Mouse (Mus musculus) CH12F3 (cell line): Measurements from ENCODE around the gene Sdc3.

Experiments
- in situ Hi-C: fragments of 300-500 bp; cut with MboI; formaldehyde crosslinking; loops from 2 replicates; pipeline ENCODE4 v1.14.3; 2020; ENCODE audit warnings: low sequenced_read_pairs

Gene Sdc3

GRCm38 (mm10) chr4:130815860-130816259 lies 23.5 kb downstream of the Sdc3 start:
- in situ Hi-C loops = no loop called here

- in situ Hi-C loops = no loop called here
Observed at GRCm38 (mm10) chr4:130819806-130820205, 27.5 kb downstream of the Sdc3 start.

DNA sequence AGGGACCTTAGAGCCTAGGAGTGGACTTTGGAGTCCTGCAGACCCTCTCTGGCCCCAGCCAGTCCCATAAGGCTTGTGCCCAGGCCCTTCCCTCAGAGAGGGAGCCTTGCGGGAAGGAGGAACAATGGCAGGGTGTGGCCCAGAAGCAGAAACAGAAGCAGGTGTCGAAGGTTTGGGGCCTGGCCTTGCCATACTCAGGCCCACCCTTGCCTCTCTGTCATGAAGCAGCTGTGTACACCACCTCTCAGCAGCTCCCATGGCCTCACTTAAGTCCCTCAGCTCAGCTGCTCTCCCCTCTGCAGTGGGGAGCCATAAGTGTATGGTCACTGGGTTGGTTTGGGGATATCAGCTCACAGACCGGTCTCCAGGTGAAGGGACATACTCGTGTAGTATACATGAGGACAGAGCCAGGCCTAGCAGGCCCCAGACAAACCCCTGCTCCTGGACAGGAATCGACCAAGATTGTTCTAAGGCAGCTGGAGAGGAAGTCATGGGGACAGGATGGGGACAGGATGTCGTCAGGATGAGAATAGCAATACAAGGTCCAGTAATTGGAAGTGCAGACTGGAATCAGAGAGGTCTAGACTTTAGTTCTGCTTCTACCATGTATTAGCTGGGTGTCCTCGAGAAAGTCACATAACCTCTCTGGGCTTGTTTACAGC lies 28.4 kb downstream of the Sdc3 start:
- in situ Hi-C loops = no loop called here

GRCm38 (mm10) chr4:130828851-130829673 lies 36.7 kb downstream of the Sdc3 start:
- in situ Hi-C loops = no loop called here

DNA sequence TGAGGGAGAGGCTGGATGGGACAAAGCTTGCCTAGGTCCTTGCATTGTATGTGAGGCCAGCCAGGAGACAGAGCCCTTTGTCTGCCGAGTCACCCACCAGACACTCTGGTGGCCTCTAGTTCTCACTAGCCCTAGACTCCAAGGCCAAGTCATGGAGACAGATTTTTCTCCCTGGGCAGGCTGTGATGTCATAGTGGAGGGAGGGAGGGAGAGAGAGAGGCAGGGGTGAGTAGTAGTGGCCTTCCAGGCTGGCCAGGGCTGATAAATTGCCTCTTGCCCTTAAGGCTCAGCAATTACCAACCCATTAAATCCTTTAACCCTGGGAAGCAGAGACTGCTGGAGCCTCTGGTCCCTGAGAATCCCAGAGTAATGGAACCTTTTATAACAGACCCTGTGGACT lies 41.8 kb downstream of the Sdc3 start:
- in situ Hi-C loops = no loop called here

DNA sequence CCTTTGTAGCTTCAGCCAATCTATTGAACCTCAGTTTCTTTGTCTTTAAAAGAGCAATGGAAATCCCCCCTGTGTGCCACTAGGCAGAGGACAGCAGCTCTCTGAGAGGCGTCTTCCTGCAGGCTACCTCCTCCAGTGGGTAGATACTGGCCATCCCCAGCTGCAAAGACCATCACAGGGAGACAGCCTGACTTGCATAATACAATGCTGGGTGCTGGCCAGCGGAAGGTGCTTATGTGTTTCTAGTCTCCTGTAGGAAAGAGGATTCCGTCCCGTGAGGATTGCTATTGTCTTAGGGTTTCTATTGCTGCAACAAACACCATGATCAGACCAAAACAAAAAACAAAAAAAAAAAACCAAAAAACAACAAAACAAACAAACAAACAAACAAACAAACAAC lies 43.2 kb downstream of the Sdc3 start:
- in situ Hi-C loops = no loop called here

DNA sequence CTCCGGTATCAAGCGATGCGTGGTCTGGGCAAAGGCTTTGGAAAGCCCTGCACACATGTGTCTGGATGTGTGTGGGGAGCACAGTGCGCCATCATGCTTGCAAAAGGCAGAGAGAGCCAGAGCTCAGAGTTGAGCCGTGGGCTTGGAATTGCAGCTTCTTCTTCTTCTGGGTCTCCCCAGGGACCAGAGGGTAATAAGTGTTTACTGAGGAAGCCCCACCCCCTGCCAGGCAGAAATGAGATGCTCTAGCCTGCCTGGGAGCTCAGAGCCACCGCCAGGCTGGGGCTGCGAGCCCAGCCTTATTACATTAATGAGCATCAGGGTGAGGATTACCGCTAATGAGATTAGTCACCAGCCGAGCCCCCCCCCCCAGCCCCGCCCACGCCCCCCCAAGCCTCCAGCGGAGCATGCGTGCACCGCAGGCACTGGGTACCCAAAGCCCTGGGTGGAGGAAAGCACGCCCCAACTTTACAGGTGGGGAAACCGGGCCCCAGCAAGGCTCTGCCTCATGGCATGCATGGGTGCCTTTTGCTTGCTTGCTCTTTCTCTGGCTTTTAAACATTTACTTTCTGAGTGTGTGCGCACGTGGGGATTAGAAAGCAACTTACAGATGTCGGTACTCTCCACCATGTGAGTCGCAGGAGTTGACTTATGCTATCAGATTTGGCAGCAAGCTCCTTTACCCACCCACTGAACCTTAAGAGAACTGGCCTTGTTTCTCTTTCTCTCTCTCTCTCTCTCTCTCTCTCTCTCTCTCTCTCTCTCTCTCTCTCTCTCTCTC lies 44.1 kb downstream of the Sdc3 start:
- in situ Hi-C loops = no loop called here

DNA sequence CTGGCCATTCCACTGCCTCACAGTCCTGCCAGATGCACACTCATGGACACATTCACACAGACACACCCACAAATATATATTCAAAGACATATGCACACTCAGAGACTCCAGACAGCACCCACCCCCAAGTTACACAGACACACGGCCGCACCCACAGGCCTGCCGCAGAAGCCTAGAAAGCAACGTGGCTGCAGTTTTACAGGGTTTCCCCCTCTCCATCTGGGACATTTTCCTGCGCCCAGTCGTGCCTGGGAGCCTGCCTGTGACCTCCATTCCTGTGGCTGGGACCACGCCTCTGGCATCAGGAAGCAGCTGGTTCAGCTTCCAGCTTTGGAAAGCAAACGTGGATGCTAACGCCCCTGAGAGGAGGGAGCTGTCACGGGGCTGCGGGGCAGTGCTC lies 46.2 kb downstream of the Sdc3 start:
- in situ Hi-C loops = no loop called here

GRCm38 (mm10) chr4:130841107-130841840 lies 48.9 kb downstream of the Sdc3 start:
- in situ Hi-C loops = no loop called here

GRCm38 (mm10) chr4:130848814-130849213 lies 56.5 kb downstream of the Sdc3 start:
- in situ Hi-C loops = no loop called here

GRCm38 (mm10) chr4:130857661-130858060 lies 65.3 kb downstream of the Sdc3 start:
- in situ Hi-C loops = no loop called here

GRCm38 (mm10) chr4:130858880-130859279 lies 66.5 kb downstream of the Sdc3 start:
- in situ Hi-C loops = no loop called here

DNA sequence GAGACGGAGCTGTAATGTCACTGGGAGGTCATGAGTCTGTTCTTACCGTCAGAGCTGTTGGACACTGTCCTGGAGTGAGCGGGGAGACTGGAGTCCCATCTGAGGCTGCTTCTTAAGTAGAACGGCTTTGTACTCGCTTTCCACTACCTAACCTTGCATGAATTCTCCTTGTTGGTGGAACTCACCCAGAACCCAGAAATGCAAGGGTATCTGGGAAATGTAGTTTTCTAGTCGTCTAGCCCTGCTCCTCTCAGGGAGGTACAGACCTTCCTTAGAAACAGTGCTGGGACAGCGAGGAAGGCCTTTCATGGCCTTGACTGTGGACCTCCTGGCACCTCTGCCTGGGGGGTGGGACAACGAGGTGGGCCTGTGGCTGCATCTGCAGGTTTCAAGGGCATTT lies 67.1 kb downstream of the Sdc3 start:
- in situ Hi-C loops = no loop called here

DNA sequence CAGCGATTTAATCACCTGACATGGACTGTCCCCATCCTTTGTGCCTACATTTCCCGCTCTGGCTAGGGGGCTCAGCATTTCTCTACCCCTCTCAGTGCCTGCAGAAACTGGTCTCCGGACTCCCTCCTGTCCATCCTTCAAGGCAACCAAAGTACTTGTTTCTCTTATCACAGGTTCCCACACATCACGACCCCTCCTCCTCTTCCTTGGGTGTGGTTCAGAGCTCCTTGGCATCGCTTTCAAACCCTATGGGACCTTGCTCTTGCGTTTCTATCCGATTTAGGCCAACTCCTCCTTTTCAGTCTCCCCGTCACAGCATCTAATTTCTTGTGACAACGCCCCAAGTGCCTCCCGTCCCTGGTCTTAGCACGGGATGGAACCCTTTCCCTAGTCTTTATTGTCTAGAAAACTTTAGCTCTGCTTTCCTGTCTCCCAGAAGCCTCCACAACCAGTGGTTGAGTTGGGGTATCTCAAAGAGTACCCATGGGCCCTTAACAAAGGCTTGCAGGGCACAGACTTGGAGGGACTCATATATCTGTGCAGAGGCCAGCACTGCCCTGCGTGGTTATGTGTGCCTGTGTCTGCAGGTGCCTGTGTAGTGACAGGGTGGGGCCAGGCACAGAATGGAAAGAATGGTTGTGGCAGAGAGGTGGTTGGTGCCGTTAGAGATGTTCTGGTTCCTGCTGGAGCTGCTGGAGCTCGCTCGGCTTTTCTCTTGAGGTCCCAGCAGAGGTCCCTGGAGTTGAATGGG lies 68.7 kb downstream of the Sdc3 start:
- in situ Hi-C loops = no loop called here

GRCm38 (mm10) chr4:130861653-130862208 lies 69.4 kb downstream of the Sdc3 start:
- in situ Hi-C loops = no loop called here

DNA sequence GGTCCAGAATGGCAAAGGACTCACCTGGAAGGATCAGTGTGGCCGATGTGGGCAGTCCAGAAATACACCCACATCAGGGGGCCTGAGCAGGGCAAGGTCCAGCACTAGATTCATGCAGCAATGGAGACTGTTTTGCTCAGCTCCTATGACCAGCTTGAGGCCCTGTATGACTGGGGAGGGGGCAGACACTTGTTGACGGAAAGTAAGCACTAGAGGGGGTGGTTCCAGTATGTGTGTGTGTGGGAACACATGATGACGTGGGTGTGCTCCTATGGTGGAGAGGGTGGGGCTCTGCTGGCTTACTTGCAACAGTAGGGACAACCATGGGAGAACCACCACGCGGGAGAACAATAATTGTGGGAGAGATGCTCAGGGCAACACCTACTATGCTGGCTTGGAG lies 70.2 kb downstream of the Sdc3 start:
- in situ Hi-C loops = no loop called here

- in situ Hi-C loops = no loop called here
Observed at GRCm38 (mm10) chr4:130865460-130865859, 73.1 kb downstream of the Sdc3 start.

DNA sequence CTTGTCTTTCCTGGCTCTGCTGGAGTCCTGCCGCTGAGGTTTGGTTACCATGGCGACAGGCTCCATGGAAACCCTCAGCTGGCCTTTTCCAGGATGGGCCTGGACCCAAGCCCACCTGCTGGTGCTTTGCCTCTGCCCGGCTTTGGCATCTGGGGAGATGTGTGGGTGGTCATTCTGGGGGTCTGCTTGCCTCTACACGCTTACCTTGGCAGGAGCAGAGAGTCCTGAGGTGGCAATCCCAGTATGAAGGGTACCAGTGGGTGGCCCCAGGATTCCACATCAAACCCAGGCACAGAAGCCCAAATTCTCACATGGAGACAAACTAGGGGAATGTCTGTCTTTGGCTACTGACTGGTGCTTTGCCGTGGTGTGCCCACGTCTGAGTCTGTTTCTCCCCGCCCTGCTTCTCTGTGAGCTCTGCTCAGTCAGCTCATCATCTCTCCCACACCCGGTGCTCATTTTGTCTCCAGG lies 73.6 kb downstream of the Sdc3 start:
- in situ Hi-C loops = no loop called here

GRCm38 (mm10) chr4:130867940-130868339 lies 75.6 kb downstream of the Sdc3 start:
- in situ Hi-C loops = no loop called here

DNA sequence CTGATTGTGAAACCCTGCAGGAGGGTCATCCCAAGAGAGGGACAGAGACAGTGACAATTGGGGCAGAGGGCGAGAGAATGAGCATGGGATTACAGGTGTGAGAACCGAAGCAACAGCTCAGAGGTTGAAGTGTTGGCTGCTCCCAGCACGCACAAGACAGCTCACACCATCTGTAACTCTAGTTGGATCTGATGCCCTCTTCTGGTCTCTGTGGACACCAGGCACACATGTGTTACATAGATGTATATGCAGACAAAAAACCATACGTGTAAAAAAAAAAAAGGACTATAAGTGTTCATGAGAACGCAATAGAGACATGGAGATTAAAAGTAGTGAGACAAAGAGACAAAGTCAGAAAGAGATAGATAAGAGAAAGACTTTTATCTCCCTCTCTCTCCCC lies 76.5 kb downstream of the Sdc3 start:
- in situ Hi-C loops = no loop called here
